Mouse (Mus musculus): ENCODE data around the gene Tcf7l2. TPM values are rescaled to one million over a fixed set of nuclear protein-coding genes. Genes with fewer than 3 reads are reported as not detected.

Gene Tcf7l2
- 10 to 100 TPM in 3 of 4 experiments, 1 to 10 TPM in 1; 10.0 to 14.7 (median 12.3) TPM for total RNA-seq (2022)

DNA sequence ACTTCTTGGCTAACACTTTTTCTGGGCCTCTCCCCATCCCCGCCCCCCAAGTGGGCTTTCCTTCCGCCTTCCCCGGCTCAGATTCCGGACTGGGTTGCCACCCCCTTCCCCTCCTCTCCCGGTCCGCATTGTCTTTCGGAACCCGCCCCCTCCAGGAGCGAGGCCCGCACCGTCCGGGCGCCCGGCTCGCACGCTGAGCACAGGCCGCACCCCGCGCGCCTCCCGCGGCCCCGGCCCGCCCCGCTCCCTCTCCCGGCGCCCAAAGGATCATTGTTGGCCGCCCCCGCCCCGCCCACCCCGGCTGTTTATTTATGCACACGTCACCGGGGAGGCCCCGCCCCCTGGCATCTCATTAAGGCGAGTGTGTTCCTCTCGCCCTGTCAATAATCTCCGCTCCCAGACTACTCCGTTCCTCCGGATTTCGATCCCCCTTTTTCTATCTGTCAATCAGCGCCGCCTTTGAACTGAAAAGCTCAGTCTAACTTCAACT, at the start of gene Tcf7l2:
Gene Tcf7l2 (plus strand): TSS at position 382 of the 490 bp plus-strand sequence.
- peak; percentile 91 for DNase-seq (ENCODE audit: low spot score)

DNA sequence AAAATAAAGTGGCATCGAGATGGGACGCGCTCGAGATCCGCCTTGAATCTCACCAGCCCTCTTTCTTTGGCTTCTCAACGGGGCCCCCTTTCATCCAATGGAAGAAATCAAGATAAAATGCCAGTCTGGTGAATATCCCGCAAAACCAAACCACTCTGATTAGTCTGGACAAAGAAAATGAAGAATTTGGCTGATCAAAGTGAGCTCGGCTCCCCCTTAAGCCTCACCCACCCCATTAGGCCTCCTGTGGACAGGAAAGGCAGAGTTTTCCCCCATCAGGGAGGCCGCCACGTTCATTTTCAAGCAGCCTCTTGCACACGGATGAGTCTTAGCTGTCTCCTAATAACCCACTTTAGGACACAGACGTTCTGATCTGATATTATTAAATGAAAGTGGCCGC, 47.0 kb upstream of the Tcf7l2 start:
- no peak for DNase-seq (ENCODE audit: low spot score)

DNA sequence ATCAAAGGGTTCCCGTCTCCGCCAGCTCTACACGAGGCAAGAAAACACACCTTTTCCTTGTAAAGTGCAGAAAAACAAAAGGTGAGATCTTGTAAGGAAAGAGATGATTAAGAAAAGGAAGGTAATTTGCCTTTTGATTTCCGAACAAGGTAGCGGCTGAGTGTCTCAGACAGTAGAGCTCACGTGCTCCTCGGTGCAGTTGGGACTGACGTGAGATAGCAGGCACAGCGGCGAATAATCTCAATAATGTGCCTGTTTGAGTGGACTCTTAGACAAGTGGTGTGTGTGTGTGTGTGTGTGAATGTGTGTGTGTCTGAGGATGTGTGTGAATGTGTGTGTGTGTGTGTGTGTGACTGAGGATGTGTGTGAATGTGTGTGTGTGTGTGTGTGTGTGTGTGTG, 46.2 kb upstream of the Tcf7l2 start:
- DNase-seq (ENCODE audit: low spot score): no peak

DNA sequence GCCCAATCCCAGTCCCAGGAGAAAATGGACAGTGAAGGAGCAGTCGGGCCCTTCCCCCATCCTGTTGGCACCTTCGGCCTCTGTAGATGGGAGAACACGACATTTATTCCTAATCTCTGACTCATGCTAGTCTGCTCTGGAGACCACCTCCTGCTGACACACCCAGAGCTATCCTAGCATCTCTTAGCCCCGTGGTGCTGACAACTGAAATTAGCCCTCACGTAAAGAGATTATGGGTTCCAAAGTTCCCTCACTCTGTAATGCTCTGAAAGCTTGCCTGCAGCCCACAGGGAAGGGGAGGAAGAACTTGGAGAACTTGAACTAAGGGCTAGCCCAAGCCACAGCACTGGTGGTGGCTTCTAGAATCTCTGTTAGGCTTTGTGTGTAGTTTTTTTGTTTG, 42.7 kb upstream of the Tcf7l2 start:
- DNase-seq (ENCODE audit: low spot score): no peak

DNA sequence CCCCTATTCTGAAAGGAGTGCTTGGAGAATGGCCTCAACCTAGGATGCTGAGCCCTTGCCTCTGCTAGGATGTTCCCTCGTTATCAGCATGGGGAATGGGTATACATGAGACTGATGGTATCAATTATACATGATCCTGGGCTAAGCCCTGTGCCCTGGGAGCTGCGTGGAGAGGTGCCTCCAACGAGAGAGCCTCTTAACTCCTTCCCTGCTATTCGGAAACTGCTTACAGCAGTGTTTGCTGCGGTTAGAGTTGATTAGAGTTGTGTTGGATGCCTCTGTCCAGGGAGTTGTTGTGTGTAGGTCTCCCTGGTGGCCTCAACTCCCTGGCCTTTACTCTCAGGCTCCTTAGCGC, 41.4 kb upstream of the Tcf7l2 start:
- no peak for DNase-seq (ENCODE audit: low spot score)

DNA sequence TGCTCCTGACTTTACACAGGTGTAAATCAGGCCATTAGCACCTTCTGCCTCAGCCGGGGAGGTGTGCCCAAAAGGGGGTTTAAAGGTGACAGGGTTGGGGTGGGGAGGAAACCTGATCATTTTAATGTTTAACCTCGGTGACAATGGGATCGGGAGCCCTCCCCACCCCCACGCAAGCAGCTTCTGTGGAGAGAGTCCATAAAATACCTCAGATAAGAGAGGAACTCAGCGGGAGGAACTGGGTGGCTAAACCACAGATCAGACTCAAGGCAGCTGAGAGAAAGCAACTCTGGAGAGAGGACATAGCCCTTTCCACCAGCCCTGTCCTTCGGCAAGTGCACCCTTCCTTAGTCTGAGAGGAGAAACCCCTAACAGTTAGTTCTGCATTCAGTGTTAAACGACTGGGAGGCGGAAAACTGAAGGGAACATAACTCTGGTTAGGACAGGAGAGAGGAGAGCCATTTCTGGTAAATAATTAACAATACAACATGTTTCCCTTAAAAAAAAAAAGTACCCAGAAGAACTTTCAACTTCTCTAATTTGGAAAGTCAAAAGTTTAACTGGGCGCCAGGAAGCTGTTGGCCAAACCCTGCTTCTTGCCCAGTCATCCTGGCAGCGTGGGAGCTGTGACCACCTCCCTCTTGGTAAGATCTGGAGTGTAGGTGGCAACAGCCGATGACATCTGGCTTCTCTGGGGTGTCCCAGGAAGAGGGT, 40.9 kb upstream of the Tcf7l2 start:
- no peak for DNase-seq (ENCODE audit: low spot score)

DNA sequence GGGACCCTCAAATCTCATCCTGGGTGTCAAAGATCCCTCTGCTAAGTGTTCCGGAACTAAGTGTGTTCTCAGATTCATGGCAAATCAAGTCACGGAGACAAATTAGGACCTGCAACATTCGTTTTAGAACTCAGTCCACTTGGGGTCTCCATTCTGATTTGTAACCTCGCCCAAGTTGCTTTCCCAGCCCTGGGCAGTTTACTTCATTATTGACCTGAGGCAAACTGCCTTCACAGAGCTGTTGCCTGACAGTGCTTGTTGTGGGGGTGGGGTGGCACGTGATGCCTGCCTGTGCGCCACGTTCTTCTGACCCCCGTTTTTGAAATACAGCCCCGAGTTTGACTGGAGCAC, 40.4 kb upstream of the Tcf7l2 start:
- no peak for DNase-seq (ENCODE audit: low spot score)

DNA sequence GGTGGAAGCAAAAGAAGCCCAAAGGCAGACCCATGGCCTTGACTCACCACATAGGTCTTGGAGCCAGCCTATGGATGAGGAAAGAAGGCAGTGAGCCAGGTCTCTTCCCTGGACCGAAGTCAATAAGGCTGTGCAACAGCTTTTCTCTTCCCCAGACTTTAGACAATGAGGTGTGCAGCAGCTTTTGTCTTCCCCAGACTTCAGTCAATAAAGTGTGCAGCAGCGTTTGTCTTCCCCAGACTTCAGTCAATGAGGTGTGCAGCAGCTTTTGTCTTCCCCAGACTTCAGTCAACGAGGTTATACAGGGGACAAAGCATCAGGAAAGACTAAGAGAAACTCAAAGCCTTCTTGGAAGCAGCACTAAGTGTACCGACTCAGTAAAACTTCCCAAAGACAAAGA, 39.5 kb upstream of the Tcf7l2 start:
- DNase-seq (ENCODE audit: low spot score): no peak

DNA sequence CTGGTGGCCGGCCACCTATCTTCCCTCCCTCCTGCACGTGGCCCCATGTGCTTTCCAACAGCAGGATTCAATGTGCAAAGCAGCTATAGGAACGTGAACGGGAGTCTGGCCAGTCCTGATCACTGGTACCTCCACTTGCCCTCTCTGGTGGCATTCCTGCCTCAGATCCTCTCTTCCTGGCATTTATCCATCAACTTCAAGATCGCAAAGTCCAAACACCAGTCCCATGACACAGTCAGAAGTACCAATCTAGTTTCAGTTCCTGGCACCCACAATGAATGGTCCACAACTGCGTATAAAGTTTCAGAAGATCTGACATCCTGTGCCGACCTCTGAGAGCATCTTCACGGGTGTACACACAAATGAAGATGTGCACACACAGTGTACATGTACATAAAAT, 38.9 kb upstream of the Tcf7l2 start:
- no peak for DNase-seq (ENCODE audit: low spot score)

DNA sequence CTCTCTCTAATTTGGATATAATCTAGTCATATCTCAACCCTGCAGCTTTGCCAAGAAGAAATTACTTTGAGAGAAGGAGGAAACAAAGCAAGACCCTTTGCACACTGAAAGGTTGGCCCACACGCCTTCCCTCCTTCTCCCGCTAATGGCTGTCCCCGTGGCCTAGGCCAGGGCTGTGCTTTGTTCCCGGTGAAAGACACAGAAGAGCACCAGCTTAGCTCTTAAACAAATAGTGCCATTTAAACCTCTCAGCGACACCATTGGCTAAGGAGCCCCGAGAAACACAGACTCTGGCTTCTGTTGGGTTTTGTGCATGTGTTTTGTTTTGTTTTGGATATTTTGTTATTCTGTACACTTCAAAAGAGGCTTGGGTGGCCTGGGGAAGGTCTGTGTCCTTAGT, 37.5 kb upstream of the Tcf7l2 start:
- DNase-seq (ENCODE audit: low spot score): no peak

DNA sequence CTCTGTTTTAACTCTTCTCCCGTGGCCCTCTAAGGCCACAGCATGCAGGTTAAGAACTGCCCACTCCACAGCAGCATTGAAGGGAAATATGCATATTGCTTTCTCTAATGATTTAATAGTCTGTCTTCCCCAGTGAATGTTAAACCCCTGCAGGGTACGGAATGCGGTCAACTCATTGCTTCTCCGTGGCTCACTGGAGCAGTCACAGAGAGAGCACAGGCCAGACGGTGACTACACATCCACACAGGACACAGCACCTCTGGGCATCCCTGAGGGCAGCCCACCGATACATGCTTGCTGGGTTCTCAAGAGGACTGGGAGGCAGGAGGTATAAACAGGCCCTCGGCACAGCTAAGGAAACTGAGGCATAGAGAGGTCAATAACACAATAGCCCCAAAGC, 35.3 kb upstream of the Tcf7l2 start:
- DNase-seq (ENCODE audit: low spot score): no peak

DNA sequence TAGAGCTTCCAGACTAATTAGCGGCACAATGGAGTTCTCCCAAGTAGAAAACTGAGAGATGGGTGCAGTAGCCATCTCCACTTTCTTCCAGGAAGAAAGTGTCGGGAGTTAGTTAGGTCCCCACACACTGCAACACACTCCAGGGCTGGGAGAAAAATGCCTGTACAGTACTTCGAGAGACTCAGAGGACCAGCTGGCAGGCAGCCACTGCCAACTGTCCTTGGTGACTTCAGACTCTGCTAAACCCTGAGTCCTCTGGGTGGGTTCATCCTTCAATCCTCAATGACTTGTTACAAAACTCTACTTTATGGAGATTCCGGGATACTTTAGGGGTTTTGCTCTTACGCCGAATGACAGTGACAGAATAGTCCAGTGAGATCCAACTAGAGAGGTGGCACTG, 34.8 kb upstream of the Tcf7l2 start:
- DNase-seq (ENCODE audit: low spot score): no peak

DNA sequence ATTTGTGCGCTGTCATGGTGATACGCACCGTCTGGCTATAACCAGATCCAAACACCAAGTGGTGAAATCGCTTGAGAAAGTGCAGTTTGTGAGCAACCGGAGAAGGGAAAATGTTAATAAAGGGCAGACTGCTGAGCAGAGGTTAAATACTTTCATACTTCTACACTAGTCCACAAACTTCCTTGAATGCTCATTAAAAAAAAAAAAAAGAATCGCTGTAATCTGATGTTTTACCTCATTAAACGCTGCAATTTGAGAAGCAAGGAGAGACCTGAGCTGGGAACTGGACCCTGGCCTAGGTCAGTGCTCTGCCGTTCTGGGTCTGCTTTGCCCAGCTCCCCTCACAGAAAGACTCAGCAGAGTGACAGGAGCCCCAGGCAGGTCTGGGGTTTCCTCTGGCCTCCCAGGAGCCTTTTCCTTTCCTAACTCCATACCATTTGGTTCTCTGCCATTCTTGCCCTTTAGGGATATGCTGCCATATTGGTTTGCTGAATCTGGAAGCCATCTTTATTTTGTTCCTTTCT, 33.5 kb upstream of the Tcf7l2 start:
- no peak for DNase-seq (ENCODE audit: low spot score)

DNA sequence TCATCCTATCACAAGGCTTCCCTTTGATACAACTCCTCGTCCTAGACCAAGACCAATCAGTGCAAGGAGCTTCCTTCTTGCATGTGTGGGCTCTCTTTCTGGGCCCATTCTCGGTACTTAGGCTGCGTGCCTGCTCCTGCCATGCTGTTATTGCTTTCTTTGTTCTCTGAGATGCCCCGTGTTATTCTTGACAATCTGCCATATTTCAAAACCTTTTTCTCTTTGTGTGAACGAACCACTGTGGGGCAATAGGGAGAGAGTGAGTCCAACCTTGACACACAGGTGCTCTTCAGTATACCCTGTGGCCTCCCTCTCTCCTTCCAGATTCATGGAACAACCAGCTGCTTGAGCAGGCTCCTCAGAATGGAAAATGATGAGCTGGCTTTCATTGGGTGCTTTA, 30.8 kb upstream of the Tcf7l2 start:
- no peak for DNase-seq (ENCODE audit: low spot score)

DNA sequence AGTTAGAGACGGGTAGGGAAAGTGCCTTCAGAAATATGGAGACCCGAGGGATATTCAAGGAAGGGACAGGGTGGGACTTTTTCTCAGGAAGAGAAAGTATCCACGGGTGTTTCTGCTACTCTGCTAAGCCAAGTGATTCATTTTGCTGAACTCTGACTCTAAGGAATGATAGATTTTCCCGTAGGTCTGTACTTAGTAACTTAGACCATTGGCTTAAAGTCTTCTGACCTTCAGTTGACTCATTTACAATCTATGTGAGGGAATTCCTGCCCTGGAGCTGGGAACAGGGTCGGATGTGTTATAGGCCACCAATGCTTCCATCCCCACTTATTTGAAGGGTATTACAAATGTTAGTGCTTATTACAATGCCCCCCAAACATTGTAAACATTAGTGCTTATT, 29.9 kb upstream of the Tcf7l2 start:
- DNase-seq (ENCODE audit: low spot score): no peak

DNA sequence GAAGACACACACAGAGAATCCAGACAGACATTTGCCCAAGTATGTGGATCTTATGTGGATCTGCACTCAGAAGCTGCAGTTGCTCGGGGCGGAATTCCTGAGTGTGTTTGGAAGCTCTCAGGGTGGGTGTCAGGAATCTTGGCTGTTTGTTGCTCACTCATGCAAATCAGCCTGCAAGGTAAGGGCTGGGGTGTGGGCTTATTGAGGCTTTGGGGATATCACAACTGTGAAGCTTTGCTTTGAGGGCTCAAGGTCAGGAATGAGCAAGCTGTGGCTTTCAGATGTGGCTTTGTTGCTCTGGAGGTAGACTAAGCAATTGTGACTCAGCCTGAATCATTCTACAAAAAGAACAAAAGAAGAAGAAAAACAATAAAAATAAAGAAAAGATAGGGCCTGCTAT, 28.9 kb upstream of the Tcf7l2 start:
- DNase-seq (ENCODE audit: low spot score): no peak

DNA sequence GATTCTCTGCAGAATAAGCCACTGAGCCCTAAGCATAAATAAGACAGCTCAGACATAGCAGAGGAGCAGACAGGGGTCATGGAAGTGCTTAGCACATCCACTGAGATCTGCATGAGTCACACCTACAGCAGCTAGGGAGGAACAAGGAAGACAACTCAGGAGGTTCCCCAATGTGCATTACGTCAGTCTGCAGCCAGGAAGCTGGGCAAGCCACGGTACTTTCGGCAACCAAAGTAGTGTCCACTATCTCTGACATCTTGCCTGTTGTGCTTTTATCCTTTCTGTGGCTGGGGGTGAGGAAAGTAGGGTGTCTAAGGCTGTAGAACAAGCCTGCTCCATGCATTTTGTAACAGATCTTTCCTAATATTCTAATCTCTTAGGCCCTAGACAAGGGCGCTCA, 27.6 kb upstream of the Tcf7l2 start:
- peak; percentile 10 for DNase-seq (ENCODE audit: low spot score)

DNA sequence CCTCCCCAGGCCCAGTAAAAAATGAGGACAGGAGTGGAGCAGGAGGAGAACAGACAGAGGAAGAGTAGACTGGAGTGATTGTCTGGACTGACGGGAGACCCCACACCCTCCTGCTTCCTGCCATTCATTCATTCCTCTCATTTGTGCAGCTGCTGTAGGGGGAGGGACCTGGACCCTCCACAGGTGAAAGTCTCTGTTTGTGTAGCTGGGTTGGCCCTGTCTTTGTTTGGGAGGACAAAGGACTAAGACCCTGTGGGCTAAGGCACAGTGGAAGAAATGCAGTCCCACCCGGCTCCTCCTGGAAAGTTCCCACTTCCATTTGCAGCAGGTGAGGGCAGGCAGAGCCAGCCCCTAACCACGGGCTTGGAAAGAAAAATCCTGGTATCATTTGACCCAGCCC, 27.0 kb upstream of the Tcf7l2 start:
- DNase-seq (ENCODE audit: low spot score): no peak

DNA sequence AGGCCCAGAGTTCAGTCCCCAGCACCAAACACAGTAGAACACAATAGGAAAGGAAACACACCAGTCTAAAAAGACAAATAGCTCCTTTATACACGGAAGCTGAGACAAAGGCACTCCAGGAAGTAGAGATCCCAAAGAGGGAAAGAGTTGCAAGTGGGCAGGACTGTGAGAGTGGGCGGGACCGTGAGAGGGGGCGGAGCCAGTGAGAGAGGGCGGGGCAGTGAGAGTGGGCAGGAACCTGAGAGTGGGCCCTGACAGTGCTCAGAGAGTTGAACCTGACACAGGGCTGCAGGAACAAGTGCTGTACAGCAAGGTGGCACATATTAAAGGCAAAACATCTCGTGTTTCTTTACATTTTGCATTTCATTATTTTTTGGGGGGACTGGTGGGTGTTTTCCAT, 22.5 kb upstream of the Tcf7l2 start:
- no peak for DNase-seq (ENCODE audit: low spot score)

DNA sequence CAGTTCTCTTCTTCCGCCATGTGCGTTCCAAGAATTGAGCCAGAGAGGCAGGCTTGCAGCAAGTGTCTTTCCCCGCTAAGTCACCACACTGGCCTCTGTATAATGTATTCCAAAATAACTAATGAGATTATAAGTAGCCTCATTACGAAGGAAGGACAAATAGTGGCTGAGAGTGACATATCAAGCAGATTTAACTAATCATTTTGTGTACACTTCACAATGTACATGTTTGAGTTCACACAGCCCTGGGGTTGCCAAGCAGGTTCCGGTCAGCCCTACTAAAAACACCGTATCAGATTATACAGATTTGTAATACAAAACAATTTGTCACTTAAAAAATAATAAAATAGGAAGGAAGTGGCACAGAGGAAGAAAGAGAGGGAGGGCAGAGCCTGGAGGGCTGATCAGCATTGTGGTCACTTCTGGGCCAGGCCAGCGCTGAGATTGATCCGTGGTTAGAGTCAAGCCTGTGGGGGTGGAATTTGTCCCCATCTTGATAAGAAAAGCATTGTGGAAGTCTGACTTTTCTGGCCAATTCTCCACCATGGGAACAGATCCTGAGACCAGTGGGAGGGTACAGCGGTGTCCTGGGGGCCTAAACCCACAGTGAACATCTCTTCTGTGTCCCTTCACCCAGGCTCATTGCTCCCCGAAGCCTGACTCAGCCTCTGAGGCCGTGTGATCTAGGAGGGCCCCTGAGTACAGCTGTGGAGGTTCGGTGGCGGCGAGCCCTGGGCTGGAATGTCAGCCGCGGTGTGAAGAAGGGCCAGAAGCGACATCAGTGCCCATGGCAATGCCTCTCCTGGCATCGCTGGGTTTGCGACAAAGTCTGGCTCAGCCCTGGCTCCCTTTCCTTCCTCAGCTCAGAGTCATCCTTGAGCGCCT, 21.9 kb upstream of the Tcf7l2 start:
- no peak for DNase-seq (ENCODE audit: low spot score)

DNA sequence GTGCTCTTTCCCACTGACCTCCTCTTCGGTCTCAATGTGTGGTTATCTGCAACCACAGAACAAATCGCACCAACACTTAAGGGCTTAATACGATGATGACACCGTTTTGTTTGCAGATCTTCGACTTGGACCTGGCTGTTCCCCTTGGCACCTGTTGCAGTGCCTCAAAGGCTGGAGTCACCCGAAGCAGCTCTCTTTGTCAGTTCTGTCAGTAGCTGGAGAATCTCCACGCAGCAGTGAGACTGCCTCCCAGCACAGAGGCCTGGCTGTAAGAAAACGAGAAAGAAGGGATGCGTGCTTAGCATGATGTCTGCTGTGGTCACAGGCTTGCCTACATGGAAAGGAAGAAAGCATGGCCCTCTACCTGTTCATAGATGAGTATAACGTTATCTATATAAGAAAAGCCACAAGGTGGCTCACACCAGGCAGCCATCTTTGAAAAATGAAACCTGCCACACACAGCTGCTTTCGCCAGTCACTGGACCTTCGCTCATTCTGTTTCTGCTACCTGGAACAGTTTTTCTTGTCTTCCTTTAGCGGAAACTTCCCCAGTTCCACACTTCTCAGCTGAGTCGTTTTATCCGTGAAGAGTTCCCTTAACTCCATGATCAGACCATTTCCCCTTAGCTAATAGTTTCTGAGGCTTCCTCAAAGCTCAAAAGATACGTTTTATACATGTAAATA, 21.1 kb upstream of the Tcf7l2 start:
- no peak for DNase-seq (ENCODE audit: low spot score)

DNA sequence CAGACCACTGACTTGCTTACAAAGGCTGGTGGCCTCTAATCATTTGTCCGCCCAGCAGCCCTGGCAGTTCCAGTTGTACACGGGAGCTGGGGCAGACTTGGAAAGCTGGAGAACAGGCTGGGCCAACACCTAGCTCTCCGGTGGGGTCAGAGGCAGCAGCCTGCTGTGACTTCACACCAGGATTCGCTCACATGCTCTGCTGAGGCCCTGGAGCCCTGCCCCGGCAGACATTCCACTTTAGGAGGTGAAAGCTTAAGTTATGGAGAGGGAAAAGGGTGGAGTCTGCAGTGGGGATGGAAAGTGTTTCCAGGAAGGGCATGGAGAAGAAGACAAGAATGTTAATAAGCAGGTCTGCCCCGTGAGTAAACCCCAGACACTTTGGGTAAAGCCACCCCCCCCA, 19.2 kb upstream of the Tcf7l2 start:
- DNase-seq (ENCODE audit: low spot score): no peak
